Mouse (Mus musculus) cerebellum, postnatal 36 days (tissue): ENCODE measurements at regions not wholly inside any gene's neighbourhood (a gene's known extent, or its start where the extent isn't known, plus 50 kb on each side); places are given as distances from the start of the nearest gene placed in this dataset.

Source experiments
- DNase-seq, 2 experiments: peaks; one replicate each; pipeline ENCODE4 v3.0.0; 2021 to 2022; ENCODE audit warnings: mixed read lengths in 2 of 2

DNA sequence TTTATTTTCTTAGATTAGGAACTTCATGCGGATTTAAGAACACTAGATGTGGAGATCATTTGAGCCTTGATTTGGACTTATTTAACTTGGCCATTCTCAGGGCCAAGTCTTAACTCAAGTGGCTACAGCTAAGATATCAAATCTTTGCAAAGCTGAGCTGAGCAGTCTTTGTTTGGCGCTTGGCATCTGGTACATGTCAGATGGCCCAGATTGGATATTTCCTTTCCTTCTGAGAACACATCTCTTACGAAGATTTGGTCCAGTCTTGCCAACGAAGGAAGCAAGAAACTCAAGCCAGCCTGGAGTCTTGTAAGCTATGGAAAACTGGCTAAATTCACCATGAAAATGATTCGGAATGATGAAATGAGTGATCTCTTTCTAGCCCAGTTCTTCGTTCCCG lies 59.1 kb upstream of the Cdc42ep3 start:
- no peak for DNase-seq

DNA sequence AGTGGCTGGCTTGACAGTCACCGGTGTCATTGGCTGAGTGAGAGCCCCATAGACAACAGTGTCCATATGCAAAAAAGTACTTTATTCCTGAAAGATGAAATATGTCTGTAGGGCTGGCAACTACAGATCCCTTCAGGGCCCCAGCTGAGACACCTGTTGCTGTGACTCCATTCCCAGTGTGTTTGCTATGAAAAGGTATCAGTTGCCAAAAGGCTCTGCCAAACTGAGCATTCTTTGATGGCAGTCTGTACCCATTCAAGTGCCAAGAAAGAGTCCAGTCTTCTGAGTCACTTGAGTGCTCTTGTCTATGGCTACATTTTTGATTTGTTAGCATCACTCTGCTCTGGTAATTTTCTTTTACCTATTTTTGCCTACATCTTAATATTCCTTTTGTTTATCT lies 63.1 kb upstream of the Cdc42ep3 start:
- no peak for DNase-seq

DNA sequence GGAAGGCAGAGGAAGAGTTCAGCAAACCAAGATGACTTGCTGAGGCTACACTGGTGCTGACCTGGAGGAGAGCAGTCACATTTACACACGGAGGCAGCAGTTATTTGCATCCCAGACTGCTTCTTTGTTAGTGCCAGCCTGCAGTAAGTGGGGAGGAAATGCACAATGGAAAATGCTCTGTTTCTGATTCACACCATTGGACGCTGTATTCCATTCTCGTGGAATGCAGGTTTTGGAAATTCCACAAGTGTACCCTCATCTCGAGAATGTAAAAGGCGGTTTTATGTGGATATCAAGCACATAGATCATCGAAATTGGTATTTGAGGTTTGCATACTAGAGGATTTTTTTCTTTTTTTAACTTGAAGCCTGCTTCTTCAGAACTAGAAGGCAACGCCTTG lies 66.7 kb upstream of the Cdc42ep3 start:
- DNase-seq = no peak

DNA sequence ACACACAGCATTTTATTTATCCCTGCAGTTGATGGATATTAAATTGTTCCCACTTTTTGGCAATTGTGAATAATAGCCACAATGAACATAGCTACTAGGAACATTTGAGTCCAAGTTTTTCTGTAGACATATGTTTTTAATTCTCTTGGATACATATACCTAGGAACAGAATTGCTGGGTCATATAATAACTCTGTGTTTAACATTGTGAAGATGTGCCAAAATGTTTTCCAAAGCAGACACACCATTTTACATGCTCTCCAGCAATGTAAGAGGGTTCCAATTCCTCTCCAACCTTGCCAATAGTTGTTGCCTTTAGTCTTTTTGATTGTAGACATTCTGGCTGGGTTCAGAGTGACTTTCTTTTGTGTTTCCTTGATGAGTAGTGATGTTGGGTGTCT lies 84.3 kb upstream of the Cdc42ep3 start:
- no peak for DNase-seq

DNA sequence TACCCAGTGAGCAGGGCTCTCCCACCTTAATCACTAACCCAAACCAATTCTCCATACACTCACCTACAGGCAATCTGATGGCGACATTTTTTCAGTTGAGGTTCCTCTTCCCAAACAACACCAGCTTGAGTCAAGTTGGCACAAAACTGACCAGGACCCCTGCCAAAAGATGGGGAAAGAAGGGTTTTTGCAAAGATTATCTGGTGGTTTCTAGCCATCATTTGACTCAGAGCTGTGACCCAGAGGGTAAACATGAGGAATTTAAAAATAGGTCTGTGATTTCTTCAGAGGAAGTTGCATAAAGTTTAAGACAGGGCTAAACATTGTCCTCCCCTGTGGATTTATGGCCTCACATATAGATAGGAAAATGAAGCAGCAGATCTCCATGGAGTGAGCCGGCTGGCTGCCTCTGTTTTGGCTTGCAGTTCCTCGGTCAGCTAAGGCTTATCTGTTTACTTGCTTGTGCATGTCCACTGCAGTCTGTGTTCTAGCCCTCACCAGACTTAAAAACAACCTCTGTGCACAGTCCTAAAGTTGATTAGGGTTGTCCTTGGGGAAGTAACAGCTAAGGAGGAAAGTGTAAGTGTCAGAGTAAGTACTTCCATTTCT lies 87.7 kb upstream of the Cdc42ep3 start:
- DNase-seq = no peak

DNA sequence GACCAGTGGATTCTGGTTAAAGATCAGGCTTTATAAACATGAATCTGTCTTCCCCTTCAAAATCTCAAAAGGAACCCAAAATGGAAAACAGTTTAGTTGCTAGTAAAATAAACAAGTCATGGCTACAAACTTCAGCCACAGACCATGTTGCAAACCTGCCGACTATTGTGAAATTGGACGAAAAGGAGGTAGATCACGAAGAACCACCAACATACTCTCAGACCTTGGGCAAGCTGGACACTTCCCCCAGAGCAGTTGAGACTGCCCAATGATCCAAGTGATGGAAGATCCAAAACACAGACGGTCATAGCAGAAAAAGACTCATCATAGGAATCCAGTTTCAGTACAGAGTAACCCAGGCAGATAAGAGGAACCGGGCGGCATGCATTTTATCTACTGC lies 92.3 kb upstream of the Cdc42ep3 start:
- no peak for DNase-seq

DNA sequence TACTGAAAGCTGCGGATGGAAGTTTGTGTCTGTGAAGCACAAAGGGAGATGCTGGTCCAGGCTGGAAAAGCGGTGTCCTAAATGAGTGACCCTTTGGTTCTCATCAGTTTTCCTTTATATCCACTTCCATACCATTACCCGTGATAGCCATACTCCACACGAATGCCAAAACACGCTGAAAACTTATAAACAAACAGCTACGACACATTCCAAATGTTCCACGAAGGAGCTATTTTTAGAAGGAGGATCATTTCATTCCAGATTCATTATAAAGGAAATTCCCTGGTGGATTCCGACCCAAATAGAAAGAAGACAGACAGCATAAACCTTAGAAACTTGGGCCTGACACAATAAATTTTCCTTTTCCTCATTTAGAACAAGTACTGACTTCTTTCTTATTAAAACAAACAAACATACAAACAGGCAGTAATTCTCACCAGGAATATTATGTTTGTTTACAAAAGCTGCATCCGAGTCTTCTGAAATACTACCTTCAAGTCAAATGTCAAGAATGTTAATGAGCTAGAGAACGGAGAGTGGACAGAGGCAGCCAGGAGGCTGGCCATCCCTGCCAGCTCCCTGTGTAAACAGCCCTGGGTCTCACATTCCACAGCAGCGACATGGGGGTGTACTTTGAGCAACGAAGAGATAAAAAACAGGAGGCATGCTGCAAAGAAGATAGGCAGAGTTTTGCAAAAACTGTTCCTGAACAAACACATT lies 96.4 kb upstream of the Cdc42ep3 start:
- no peak for DNase-seq

DNA sequence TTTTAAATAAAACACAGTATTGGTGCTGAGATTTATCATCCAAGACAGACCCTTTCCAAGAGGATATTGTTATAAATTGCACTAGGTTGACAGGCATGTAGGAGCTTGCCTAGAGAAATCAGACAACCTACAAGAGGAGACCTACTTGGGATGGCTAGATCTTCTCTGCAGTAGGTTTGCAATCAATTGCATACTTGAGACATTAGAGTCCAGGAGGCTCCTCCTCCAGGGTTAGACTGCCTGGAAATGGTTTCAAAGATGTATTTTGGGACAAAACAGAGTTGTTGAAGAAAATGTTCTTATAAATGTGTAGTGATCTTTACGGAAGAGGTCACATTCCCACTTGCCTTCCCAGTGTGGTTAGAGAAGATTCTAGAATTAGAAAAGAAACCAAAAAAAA lies 98.9 kb upstream of the Cdc42ep3 start:
- no peak for DNase-seq

DNA sequence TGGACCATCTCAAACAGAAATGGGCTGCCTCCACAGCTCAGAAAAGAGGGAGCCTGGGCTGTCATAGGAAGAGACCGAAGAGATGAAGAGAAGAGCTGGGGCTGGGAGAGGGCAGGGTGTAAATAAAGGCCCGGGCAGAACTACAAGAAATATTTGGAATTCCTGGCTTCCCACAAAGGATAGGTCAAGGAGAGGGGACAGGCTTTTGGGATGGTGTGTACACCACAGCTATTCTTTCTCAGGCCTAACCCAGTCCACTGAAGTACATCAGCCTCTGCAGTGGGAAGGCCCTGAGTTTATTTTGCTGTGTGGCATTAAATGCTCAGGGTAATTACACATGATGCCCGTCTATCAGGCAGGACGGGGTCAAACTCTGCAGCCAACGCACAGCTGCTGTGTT lies 99.6 kb upstream of the Cdc42ep3 start:
- DNase-seq = no peak

DNA sequence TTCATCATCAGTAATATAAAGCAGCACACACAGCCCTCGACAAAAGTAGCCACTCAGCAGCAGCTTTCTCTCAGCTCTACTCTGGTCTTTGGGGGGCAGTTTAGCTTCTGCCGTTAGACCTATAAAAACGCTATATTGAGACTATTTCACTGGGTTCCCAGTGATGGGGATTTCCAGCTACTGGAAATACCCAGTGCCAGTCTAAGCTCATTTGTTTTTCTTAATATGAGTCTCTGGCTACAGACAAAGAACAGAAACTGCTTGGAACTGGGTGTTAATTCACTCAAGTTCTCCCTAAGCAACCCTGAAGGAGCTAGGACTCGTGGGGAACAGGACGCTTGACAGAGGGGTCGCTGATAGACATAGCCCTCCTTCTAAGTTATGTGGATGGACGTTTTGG lies 100.3 kb upstream of the Cdc42ep3 start:
- DNase-seq = no peak

DNA sequence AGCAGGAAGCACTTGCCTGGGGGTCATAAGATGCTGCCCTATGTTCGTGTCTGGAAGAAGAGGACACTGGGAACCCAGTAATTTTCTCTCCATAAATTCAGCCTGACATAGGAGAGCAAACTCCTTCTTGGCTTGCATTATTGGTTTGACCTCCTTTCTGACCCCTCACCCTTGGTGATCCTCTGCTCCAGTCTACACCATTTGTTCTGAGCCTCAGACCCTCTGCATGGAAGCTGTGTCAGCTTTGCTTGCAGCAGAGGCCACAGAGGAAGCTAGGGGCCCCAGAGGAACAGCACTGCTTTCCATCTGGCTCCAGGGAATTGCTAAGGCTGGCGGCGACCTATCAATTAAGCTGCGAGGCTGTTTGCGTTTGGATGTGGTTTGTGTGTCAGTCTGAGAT lies 102.7 kb upstream of the Cdc42ep3 start:
- no peak for DNase-seq

DNA sequence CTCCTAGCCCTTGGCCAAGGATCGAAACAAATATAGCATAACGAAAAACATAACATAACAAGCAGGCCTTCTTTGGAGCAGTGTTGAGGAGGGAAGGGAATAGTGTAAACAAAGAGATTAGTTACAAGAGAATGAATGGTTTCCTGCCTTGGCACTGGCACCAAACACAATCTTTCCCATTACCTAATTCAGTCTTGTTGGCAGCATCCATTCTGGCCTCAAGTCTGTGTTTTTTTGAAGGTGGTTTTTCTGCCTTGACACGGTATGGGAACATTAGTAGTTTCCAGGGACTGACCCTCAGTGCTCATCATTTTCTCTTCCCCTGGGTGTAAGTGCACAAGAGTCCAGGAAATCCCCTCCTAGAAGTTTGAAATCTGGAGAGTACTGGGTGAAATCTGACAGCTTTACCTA lies 106.8 kb upstream of the Cdc42ep3 start:
- no peak for DNase-seq

DNA sequence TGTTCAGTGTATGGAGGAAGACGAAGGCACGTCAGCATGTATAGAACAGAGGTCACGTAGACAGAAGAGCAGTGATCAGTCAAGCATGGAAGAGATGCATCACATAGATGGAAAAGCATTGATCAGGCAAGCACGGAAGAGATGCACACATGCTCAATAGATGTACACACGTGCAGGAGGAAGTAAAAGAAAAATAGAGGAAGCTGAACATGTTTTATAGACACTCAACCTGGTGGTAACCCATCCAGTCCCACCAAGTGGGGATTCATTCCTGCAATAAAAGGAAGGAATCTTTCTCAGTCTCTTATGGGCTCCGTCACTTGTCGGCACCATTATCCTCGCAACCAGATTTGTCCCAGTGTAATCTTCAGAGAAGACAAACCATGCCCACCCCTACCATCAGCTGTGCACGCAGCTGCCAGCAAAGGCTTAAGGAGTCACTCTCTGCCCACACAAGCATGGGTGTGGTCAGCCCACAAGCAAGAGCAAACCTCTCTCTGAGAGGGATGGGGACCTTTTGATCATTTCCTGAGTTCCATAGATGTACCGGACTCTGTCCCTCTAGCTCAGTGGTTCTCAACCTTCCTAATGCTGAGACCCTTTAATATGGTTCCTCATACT lies 108.3 kb upstream of the Cdc42ep3 start:
- no peak for DNase-seq

DNA sequence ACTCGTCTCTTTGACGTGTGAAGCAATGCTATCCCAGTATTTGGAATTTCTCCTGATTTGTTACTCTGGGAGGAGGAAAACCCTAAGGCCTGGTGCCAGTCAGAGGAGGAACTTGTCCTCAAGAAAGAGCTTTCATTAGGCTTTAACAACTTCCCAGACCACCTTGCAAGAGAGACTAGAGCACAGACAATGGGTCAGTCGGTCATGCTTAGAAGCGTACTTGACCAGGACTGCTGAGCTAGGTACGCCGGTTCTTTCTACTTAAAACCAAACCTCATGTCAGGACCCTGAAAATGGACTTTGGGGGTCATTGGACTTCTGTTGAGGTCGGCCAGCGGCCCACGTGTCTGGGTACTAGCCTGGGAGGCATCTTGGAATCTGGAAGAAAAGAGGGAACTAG lies 110.8 kb upstream of the Cdc42ep3 start:
- DNase-seq = no peak

DNA sequence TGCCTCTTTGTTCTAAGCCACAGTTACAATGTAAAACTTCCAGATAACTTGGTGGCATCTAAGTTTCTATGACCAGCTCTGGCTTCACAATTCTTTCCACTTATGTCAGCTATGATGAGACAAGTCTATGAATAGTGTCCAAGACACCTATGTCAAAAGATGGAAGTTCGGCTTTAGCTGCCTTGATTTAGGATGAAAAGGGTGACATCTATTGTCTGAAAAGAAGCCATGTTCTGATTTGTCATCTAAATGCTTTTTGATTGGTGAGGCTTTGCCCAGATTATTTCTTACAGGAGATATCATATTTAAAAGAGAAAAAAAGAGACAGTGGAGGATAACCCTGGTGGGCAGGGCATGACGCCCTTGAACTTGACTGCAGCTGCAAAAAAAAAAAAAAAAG lies 116.7 kb upstream of the Cdc42ep3 start:
- DNase-seq = no peak

DNA sequence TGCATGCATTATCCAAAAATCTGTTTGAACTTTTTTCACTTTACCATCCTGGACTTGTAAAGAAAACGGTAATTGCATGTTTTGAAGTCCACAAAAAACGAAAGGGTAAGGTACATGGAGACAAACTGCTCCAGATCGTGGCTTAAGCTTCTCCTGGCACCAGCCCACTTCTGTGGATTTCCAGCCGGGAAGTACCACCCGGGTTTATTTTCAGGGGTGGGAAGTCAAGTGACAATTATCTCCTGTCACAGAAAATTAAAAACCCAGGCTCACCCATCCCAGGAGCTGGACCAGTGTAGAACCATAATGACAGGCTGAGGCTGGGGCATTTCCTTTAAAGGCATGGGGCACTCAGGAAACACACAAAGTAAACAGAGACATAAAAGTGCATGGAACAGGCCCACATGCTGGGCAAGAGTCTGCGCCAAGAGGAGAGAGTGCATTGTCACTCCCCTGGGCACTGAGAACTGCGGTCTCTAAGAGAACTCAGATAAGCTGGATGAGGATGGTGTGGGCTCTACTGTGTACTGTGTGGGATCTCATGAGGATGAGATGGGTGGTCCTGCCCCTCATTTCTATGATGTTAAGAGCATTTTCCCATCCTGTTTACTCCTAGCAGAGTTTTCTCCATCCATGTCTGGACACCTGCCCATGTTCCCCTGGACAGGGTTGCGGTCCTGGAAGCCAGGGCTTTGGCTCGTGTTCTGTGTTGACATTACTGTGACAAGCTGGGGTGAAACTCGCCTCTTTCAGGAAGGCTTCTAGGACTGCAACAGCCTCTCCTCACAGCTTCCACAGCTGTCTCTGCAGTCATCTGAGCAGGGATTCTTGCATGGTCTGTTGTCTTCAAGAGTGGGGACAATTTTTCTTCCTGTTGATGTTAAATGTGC lies 117.5 kb upstream of the Cdc42ep3 start:
- DNase-seq = no peak

DNA sequence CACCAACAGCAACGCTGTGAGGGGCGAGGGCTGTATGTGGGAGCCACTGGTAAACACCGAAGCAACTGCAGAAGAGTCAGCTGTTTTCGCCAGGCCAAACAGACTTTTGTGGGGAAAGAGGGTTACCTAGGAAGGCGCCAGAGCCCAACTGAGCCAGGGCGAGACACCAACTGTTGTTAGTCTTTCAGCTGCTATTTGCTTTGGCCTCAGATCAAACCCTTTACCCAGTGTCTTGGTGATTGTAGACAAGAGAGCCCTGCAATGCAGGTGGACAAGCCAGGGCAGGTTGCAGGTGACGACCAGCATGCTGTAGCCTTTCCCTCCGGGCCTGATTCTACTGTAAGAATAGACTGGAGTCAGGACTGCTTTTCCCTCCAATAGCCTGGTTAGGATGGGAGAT lies 121.8 kb upstream of the Cdc42ep3 start:
- DNase-seq = no peak

DNA sequence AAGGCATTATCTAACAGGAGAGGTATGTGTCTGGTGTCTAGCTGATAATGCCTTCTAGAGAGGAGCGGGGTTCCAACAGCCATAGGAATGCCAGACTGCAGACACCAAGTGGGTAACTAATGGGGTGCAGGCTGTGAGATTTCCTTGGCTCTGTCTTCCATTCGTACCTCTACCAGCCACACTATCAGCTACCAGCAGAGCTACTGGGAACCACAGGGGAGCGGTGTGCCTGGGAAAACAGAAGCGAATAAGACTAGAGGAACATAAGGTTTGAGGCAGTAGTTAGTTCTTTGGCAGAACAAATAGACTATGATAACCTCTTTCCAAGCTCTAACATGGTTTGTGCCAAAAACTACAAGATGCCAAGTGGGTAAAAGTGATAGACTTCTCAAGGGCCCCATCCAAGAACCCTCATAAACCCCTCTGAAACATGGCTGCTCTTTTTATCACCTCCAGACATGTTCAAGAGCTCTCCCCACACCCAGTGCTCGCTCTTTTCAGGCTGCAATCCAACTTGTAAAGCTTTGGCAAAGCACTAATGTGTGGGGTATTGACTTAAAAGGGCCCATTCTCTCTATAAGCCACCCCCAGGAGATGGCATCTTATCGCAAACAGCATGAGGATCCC lies 126.3 kb upstream of the Cdc42ep3 start:
- no peak for DNase-seq

DNA sequence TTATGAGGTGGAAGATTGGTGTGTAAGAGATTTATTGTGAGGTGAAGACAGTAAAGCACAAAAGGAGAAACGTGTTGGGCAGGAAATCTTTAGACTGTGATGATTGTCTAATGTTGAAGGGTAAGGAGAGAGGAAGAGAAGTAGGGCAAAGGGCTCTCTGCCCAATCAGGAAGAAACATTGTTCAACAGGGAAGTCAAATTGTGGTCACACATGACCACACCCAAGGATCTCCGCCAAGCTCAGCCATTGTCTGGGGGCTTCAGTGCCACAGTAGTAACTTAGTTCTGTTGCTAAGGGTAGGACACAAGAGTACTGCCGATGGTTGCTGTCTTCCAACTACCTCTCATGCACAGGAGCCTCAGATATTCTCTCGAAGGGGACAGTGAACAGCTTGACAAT lies 127.0 kb upstream of the Cdc42ep3 start:
- no peak for DNase-seq

DNA sequence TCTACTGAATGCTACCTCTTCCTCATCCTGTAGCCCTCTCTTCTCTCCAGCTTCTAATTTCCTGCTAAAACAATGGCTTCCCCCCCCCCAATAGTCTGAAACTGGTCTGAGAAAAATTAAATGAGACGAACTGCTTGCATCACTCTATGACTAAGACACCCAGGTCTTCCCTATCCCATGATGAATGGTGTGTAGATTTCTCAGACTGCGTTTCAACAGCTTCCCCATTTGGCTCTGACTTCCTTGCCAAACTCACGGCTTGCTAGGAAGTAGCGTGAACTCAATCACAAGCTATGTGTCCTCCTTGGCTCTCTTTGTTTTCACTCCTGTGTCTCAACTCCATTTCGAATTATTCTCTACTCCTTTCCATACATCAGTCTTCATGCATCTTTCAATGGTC lies 126.4 kb upstream of the Rmdn2 start:
- no peak for DNase-seq

DNA sequence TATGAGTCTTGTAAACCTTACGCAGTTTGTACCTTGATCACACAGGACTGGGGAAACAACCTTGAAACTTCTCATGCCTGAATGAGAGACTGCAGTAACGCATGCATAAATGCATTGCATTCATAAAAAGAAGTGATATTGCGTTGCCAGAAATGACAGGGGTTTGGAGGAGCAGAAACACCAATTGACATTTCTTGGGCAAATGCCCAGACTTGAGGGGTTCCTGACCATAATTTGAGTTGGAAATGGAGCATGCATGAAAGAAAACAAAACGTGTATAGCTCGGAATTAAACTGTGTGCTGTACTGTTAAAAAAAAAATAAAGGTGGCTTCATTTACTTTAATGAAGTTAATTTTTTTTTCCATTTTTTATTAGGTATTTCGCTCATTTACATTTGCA lies 122.4 kb upstream of the Rmdn2 start:
- no peak for DNase-seq

DNA sequence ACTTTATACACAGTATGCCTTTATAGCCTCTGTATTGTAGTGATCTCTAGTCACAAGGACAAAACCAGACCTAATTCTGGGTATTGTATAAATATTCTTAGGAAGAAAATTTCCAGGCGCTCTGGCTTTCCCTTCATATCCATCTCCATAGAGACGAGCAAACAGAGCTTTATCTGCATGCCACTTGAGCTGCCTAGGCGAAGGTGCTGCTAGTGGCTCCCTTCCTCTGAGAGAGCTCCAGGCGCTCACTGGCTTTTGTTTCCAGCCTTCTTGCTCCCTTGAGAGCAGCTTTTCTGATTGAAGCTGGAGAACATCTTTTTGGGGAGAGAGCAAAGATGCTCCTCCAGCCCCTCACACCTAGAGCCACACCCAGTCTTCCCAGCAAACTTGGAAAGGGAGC lies 114.0 kb upstream of the Rmdn2 start:
- DNase-seq = no peak

DNA sequence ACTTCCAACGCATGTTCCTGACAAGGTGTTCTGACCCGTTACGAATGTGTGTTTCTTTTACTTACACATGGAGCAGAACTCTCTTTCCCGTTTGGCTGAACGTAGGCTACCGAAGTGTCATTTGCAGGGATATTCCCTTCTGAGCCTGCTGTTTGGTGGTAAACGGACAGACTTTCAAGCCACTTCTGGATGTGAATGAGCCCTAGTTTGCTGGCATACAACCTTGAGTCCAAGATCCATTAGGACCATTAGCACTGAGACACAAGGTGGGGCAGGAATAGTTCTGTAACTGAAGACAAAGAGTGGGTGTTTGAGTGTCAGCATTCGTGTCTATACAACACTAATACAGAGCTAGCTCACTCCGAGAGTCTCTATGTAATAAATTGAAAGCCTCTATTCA lies 113.3 kb upstream of the Rmdn2 start:
- no peak for DNase-seq
